Mouse (Mus musculus) thymus, postnatal 36 days (tissue): Measurements from ENCODE around the gene Tnip2.

ENCODE experiments used
- DNase-seq, 2 experiments: peaks; one replicate each; pipeline ENCODE4 v3.0.0; 2022; ENCODE audit warnings: mixed read lengths in 2 of 2

Tnip2 gene

GRCm38 (mm10) chr5:34446207-34446606 is 67.6 kb downstream of the Tnip2 start:
- DNase-seq = no peak
